Mouse (Mus musculus) myocyte (in vitro differentiated cells): ENCODE measurements around the gene Hist1h4j. TPM values are rescaled to one million over a fixed set of nuclear protein-coding genes. Genes with fewer than 3 reads are reported as not detected.
"Not testable (repeated sequence)": the region's sequence is repeated elsewhere in the genome, so short reads cannot be mapped to it uniquely, and the experiment has no call there.

Experiments
- H3K27me3 ChIP-seq: one replicate; pipeline ENCODE4 v1.6.1; 2011; ENCODE audit not compliant: control insufficient read depth, insufficient read depth, insufficient read length
- H3K36me3 ChIP-seq: one replicate; pipeline ENCODE4 v1.6.1; 2011; ENCODE audit not compliant: control insufficient read depth, insufficient read depth
- H3K4me2 ChIP-seq: one replicate; pipeline ENCODE4 v1.6.1; 2011; ENCODE audit warnings: low read depth, control low read depth
- H3K4me3 ChIP-seq: one replicate; pipeline ENCODE4 v1.5.1; 2011; ENCODE audit warnings: mild to moderate bottlenecking, control low read depth, moderate library complexity
- H3K79me2 ChIP-seq: one replicate; pipeline ENCODE4 v1.6.1; 2011; ENCODE audit not compliant: control insufficient read depth, insufficient read depth
- H3ac ChIP-seq: one replicate; pipeline ENCODE4 v1.6.1; 2011; ENCODE audit not compliant: control insufficient read depth, insufficient read length
- CEBPB ChIP-seq: IDR thresholded peaks from 2 replicates; pipeline ENCODE4 v1.6.1; 2011; ENCODE audit warnings: mild to moderate bottlenecking, moderate library complexity; ENCODE audit not compliant: poor library complexity, insufficient read depth, severe bottlenecking
- E2F4 ChIP-seq: IDR thresholded peaks from one replicate; pipeline ENCODE4 v1.6.1; 2011; ENCODE audit warnings: mild to moderate bottlenecking, control low read depth, moderate library complexity; ENCODE audit not compliant: insufficient read depth
- MAX ChIP-seq: IDR thresholded peaks from one replicate; pipeline ENCODE4 v1.6.1; 2011; ENCODE audit warnings: low read depth, mild to moderate bottlenecking, control low read depth
- MYOD1 ChIP-seq, 3 experiments: IDR thresholded peaks; one replicate each; pipeline ENCODE4 v1.6.1; 2011; ENCODE audit warnings: control low read depth in 2 of 3, low read depth in 2 of 3, mild to moderate bottlenecking in 2 of 3, moderate library complexity in 1 of 3; ENCODE audit not compliant: insufficient read length in 2 of 3, control insufficient read depth in 1 of 3
- MYOG ChIP-seq, 3 experiments: IDR thresholded peaks; one replicate each; pipeline ENCODE4 v1.6.1; 2011; ENCODE audit warnings: control low read depth in 2 of 3, low read depth in 2 of 3, mild to moderate bottlenecking in 2 of 3; ENCODE audit not compliant: insufficient read length in 2 of 3, control insufficient read depth in 1 of 3, insufficient read depth in 1 of 3
- POLR2A ChIP-seq: IDR thresholded peaks from one replicate; pipeline ENCODE4 v1.6.1; 2011; ENCODE audit warnings: low read depth, mild to moderate bottlenecking, control low read depth, moderate library complexity; ENCODE audit not compliant: insufficient read length
- POLR2AphosphoS2 ChIP-seq: IDR thresholded peaks from one replicate; pipeline ENCODE4 v1.6.1; 2011; ENCODE audit warnings: low read depth, control low read depth; ENCODE audit not compliant: insufficient read length
- REST ChIP-seq: IDR thresholded peaks from one replicate; pipeline ENCODE4 v1.6.1; 2011; ENCODE audit warnings: mild to moderate bottlenecking, control low read depth, moderate library complexity; ENCODE audit not compliant: insufficient read depth, insufficient read length
- SRF ChIP-seq: IDR thresholded peaks from one replicate; pipeline ENCODE4 v1.6.1; 2011; ENCODE audit warnings: low read depth; ENCODE audit not compliant: control insufficient read depth, insufficient read length
- TCF12 ChIP-seq: IDR thresholded peaks from one replicate; pipeline ENCODE4 v1.6.1; 2011; ENCODE audit warnings: mild to moderate bottlenecking, control low read depth; ENCODE audit not compliant: poor library complexity, insufficient read depth, severe bottlenecking
- TCF3 ChIP-seq: IDR thresholded peaks from one replicate; pipeline ENCODE4 v1.6.1; 2011; ENCODE audit warnings: low read depth, control low read depth; ENCODE audit not compliant: insufficient read length
- USF1 ChIP-seq: IDR thresholded peaks from one replicate; pipeline ENCODE4 v1.6.1; 2011; ENCODE audit warnings: low read depth, mild to moderate bottlenecking, control low read depth, moderate library complexity
- polyA plus RNA-seq: library from polyadenylated mRNA; unstranded; fragments of >200 nt; fragmentation: generic; extraction: Trizol; gene quantifications from one replicate; pipeline ENCODE4 v1.2.1, GENCODE M21; 2012; ENCODE audit warnings: missing spikeins

The Hist1h4j gene
- polyA plus RNA-seq, 1 experiment: 1.3 TPM

GRCm38 (mm10) chr13:21718381-21719080, 16.3 kb upstream of the Hist1h4j start:
- no peaks in the 10 kb centered on the region for H3K79me2 ChIP-seq
- TF ChIP-seq MAX: no peak
- no peak for TF ChIP-seq SRF
- TF ChIP-seq USF1: no peak
- no peak for TF ChIP-seq MYOG (IDR thresholded peaks at IDR 0.05; ENCODE audit: control insufficient read depth in 1 of 3, insufficient read depth in 1 of 3, insufficient read length in 2 of 3, low read depth in 2 of 3)
- no peak for TF ChIP-seq E2F4
- peak; percentile 5 for TF ChIP-seq POLR2A
- TF ChIP-seq TCF12: no peak
- TF ChIP-seq REST: no peak
- no peak for TF ChIP-seq CEBPB
- no peak for TF ChIP-seq MYOD1 (IDR thresholded peaks at IDR 0.05; ENCODE audit: control insufficient read depth in 1 of 3, insufficient read length in 2 of 3, low read depth in 2 of 3)
- TF ChIP-seq POLR2AphosphoS2: peak; percentile 68
- TF ChIP-seq TCF3: no peak
- H3K36me3 ChIP-seq: no peaks in the 10 kb centered on the region
- peak overlapping the region; percentile 79 for H3K4me2 ChIP-seq
- H3ac ChIP-seq: no peak overlapping the region
- no peaks in the 10 kb centered on the region for H3K27me3 ChIP-seq
- peak overlapping the region; percentile 30 for H3K4me3 ChIP-seq

- H3K4me2 ChIP-seq: peak overlapping the region; percentile 79
Observed at GRCm38 (mm10) chr13:21721107-21721756, 13.6 kb upstream of the Hist1h4j start.

GRCm38 (mm10) chr13:21721757-21722372, 13.0 kb upstream of the Hist1h4j start, which contains the start of gene Hist1h2bm:
Gene Hist1h2bm (plus strand): TSS chr13:21722044.
- not testable (repeated sequence) for H3K36me3 ChIP-seq, H3K27me3 ChIP-seq, H3K79me2 ChIP-seq, H3ac ChIP-seq
- H3K4me3 ChIP-seq: peak within 1 kb of the TSS; percentile 12
- peak within 1 kb of the TSS; percentile 79 for H3K4me2 ChIP-seq
- TF ChIP-seq POLR2AphosphoS2: peak; percentile 97
- TF ChIP-seq POLR2A: peak; percentile 90
- TF ChIP-seq E2F4: peak; percentile 73

More at GRCm38 (mm10) chr13:21721107-21721756, 13.6 kb upstream of the Hist1h4j start:
- not testable (repeated sequence) for H3K27me3 ChIP-seq, H3ac ChIP-seq, H3K79me2 ChIP-seq, H3K36me3 ChIP-seq
- TF ChIP-seq POLR2A (peak; percentile 43), POLR2AphosphoS2 (peak; percentile 32)
- H3K4me3 ChIP-seq: peak overlapping the region; percentile 12

- H3K36me3 ChIP-seq: no peaks in the 10 kb centered on the region
- H3K79me2 ChIP-seq: no peaks in the 10 kb centered on the region
- H3K4me3 ChIP-seq: peak overlapping the region; percentile 12
- no peak overlapping the region for H3ac ChIP-seq
- no peak for TF ChIP-seq CEBPB
- no peak for TF ChIP-seq MYOG (IDR thresholded peaks at IDR 0.05; ENCODE audit: control insufficient read depth in 1 of 3, insufficient read depth in 1 of 3, insufficient read length in 2 of 3, low read depth in 2 of 3)
- TF ChIP-seq USF1: no peak
- no peak for TF ChIP-seq REST
- TF ChIP-seq TCF3: no peak
- peak; percentile 1 for TF ChIP-seq POLR2A
- peak; percentile 20 for TF ChIP-seq POLR2AphosphoS2
- TF ChIP-seq TCF12: no peak
- no peaks in the 10 kb centered on the region for H3K27me3 ChIP-seq
- H3K4me2 ChIP-seq: peak overlapping the region; percentile 72
Observed at GRCm38 (mm10) chr13:21722373-21722925, 12.4 kb upstream of the Hist1h4j start.
